Mouse (Mus musculus): ENCODE data around the gene Fut4.

DNA sequence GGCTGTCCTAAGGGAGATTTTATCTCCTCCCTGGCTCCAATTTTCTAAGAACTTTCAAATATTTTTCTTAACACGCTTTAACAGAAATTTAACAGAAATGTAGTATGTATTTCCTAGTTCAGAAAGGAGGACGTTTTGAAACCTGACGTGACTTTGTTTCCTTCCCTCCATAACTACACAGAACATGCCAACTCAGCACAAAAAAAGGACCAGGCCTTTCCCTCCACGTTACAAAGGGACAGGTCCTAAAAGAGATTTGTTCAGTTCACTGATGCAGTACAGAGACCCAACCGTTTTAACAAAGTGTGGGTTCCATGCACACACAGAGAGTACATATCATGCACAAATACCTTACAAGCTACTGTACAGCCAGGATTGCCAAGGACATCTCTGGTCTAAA, 30.6 kb downstream of the Fut4 start:
- TF ChIP-seq HCFC1 (IDR thresholded peaks at IDR 0.05; ENCODE audit: borderline replicate concordance, insufficient read depth, low read length) (no peak), CHD2 (IDR thresholded peaks at IDR 0.05; ENCODE audit: low read depth, low read length) (no peak), ZNF384 (IDR thresholded peaks at IDR 0.05; ENCODE audit: low read depth, low read length) (no peak)
